Mouse (Mus musculus) forebrain, embryonic 11.5 days (tissue): ENCODE measurements around the gene Olfr287. TPM values are rescaled to one million over a fixed set of nuclear protein-coding genes. Genes with fewer than 3 reads are reported as not detected.

Experiments
- ATAC-seq: fragments of 200-750 bp; cut with Nextera tagmentation; replicated peaks from 2 replicates; pipeline ENCODE4 v1.8.0; 2017; ENCODE audit warnings: moderate TSS enrichment; ENCODE audit not compliant: low FRiP score
- DNase-seq: peaks from one replicate; pipeline ENCODE4 v3.0.0-alpha.2; 2017; ENCODE audit warnings: low spot score
- H3K27ac ChIP-seq: fragments of 300-500 bp; sonication (generic); 2 replicates; pipeline ENCODE4 v1.5.1; 2014; ENCODE audit warnings: low read depth, low read length
- H3K27me3 ChIP-seq: fragments of 300-500 bp; sonication (generic); 2 replicates; pipeline ENCODE4 v1.6.1; 2014; ENCODE audit warnings: mild to moderate bottlenecking, low read length, mixed read lengths; ENCODE audit not compliant: control insufficient read depth, insufficient read depth
- H3K36me3 ChIP-seq: fragments of 300-500 bp; sonication (generic); 2 replicates; pipeline ENCODE4 v1.6.1; 2014; ENCODE audit warnings: mild to moderate bottlenecking, low read length, moderate library complexity, mixed read lengths; ENCODE audit not compliant: control insufficient read depth, insufficient read depth
- H3K4me1 ChIP-seq: fragments of 300-500 bp; sonication (generic); replicated peaks from 2 replicates; pipeline ENCODE4 v1.6.1; 2014; ENCODE audit warnings: low read length, mixed read lengths; ENCODE audit not compliant: control insufficient read depth, insufficient read depth
- H3K4me2 ChIP-seq: fragments of 300-500 bp; sonication (generic); 2 replicates; pipeline ENCODE4 v1.6.1; 2014; ENCODE audit warnings: low read depth, mild to moderate bottlenecking, low read length, moderate library complexity, mixed read lengths; ENCODE audit not compliant: severe bottlenecking
- H3K4me3 ChIP-seq: fragments of 300-500 bp; sonication (generic); 2 replicates; pipeline ENCODE4 v1.5.1; 2014; ENCODE audit warnings: low read depth, low read length
- H3K9ac ChIP-seq: fragments of 300-500 bp; sonication (generic); 2 replicates; pipeline ENCODE4 v1.6.1; 2014; ENCODE audit warnings: low read length
- H3K9me3 ChIP-seq: fragments of 300-500 bp; sonication (generic); 2 replicates; pipeline ENCODE4 v1.6.1; 2016; ENCODE audit warnings: low read length, mixed read lengths; ENCODE audit not compliant: control insufficient read depth
- WGBS: fragments of 180-500 bp; shearing (Covaris S2); extraction: QIAGEN DNeasy Blood & Tissue Kit; methylation state at CpG from one replicate; pipeline ENCODE4 v1.1.7; 2014; 5-methylcytosine and 5-hydroxymethylcytosine counted together
- polyA plus RNA-seq: library from polyadenylated mRNA; unstranded; fragments of >200 nt; fragmentation: Nextera tagmentation; extraction: Ambion mirVana; gene quantifications from 2 replicates; pipeline ENCODE4 v1.2.1, GENCODE M21; 2014

Gene Olfr287
- polyA plus RNA-seq, 1 experiment from 2014 or later, result not detected

- no peak overlapping the region for H3K4me2 ChIP-seq
- WGBS, result 76% methylated on average over 5 of the region's 5 CpGs
- no peak overlapping the region for H3K4me3 ChIP-seq
- no peaks in the 10 kb centered on the region for H3K36me3 ChIP-seq
- no peaks in the 10 kb centered on the region for H3K27me3 ChIP-seq
- H3K9ac ChIP-seq, result no peak overlapping the region
- DNase-seq (no peak), ATAC-seq (no peak)
- H3K27ac ChIP-seq, result no peak overlapping the region
- no peaks in the 10 kb centered on the region for H3K4me1 ChIP-seq
- no peaks in the 10 kb centered on the region for H3K9me3 ChIP-seq
Observed at GRCm38 (mm10) chr15:98214130-98214529, 6.7 kb downstream of the Olfr287 start.

DNA sequence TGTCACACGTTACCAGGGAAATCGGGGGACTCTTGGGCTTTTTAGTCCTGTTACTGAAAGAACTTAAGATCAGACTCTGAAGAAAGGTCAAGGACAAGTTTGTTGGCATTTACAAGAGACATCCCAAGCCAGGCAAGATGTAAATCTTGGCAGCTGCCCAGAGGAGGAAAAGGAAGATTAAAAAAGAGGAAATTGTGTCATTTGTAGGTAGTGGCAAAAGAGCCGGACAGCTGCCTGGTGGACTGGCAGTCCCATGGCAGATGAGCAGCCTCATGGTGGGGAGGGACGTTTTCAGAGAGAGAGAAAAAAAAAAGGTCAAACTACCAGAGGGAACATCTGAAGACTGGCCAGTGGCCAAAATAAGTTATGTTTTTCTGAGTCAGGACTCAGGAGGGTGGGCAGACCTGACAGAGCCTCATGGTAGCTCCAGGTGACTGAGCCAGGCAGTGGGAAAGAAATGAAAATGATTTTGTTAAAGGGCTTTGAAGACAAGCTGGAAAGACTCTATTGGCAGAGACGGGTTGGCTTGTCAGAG is 7.5 kb downstream of the Olfr287 start:
- 86% methylated on average over 5 of the region's 5 CpGs for WGBS
- no peak for ATAC-seq
- no peak overlapping the region for H3K27ac ChIP-seq

DNA sequence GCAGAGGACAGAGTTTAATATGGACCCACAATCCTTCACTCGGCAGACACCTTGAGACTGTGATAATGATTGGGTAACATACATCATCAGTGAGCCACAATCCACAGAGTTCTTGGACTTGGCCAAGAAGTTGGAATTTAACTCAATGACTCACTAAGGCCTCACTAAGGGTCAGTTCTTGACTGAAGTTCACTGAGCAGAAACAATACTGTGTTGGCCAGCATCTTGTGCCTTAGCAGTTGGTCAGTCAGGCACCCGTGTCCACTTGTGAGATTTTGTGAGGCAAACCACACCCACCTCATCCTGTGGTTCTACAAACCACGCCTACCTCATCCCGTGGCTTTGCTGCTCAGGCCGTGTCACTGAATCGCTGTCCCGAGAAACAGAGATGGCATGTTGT is 11.2 kb downstream of the Olfr287 start:
- no peak overlapping the region for H3K4me3 ChIP-seq
- DNase-seq, result no peak
- no peaks in the 10 kb centered on the region for H3K4me1 ChIP-seq
- H3K9ac ChIP-seq, result no peak overlapping the region
- H3K27ac ChIP-seq, result no peak overlapping the region
- H3K27me3 ChIP-seq, result no peaks in the 10 kb centered on the region
- H3K9me3 ChIP-seq, result no peaks in the 10 kb centered on the region
- ATAC-seq, result no peak
- H3K36me3 ChIP-seq, result no peaks in the 10 kb centered on the region
- WGBS, result 82% methylated on average over 7 of the region's 7 CpGs
- no peak overlapping the region for H3K4me2 ChIP-seq

More for the DNA sequence above, 7.5 kb downstream of the Olfr287 start:
- no peaks in the 10 kb centered on the region for H3K36me3 ChIP-seq
- H3K9ac ChIP-seq, result no peak overlapping the region
- H3K4me2 ChIP-seq, result no peak overlapping the region
- no peaks in the 10 kb centered on the region for H3K4me1 ChIP-seq
- H3K4me3 ChIP-seq, result no peak overlapping the region
- DNase-seq, result no peak
- no peaks in the 10 kb centered on the region for H3K27me3 ChIP-seq
- H3K9me3 ChIP-seq, result no peaks in the 10 kb centered on the region

- H3K4me3 ChIP-seq, result no peak within 1 kb of the TSS
- DNase-seq (no peak), ATAC-seq (no peak)
- no peak within 1 kb of the TSS for H3K4me2 ChIP-seq
- H3K27me3 ChIP-seq, result no peaks in the 10 kb centered on the region
- no peak within 1 kb of the TSS for H3K9ac ChIP-seq
- WGBS, result 77% methylated on average over 3 of the region's 3 CpGs
- no peaks in the 10 kb centered on the region for H3K36me3 ChIP-seq
- H3K4me1 ChIP-seq, result no peaks in the 10 kb centered on the region
- H3K27ac ChIP-seq, result no peak within 1 kb of the TSS
- no peaks in the 10 kb centered on the region for H3K9me3 ChIP-seq
Observed at GRCm38 (mm10) chr15:98195442-98195841, 25.4 kb downstream of the Olfr287 start, which contains the start of gene Olfr288. TSS of gene Olfr288 (minus strand) at chr15:98195542.

GRCm38 (mm10) chr15:98184456-98184855 is 36.4 kb downstream of the Olfr287 start:
- Histone ChIP-seq H3K4me1 (peaks cover 4% of the 10 kb centered on the region), H3K9ac (no peak overlapping the region), H3K27ac (no peak overlapping the region), H3K9me3 (no peaks in the 10 kb centered on the region), H3K4me3 (no peak overlapping the region), H3K36me3 (no peaks in the 10 kb centered on the region), H3K4me2 (no peak overlapping the region), H3K27me3 (no peaks in the 10 kb centered on the region; the same call in 1 of the 2 replicates)
- WGBS, result 78% methylated on average over 4 of the region's 4 CpGs
- DNase-seq (no peak), ATAC-seq (no peak)

DNA sequence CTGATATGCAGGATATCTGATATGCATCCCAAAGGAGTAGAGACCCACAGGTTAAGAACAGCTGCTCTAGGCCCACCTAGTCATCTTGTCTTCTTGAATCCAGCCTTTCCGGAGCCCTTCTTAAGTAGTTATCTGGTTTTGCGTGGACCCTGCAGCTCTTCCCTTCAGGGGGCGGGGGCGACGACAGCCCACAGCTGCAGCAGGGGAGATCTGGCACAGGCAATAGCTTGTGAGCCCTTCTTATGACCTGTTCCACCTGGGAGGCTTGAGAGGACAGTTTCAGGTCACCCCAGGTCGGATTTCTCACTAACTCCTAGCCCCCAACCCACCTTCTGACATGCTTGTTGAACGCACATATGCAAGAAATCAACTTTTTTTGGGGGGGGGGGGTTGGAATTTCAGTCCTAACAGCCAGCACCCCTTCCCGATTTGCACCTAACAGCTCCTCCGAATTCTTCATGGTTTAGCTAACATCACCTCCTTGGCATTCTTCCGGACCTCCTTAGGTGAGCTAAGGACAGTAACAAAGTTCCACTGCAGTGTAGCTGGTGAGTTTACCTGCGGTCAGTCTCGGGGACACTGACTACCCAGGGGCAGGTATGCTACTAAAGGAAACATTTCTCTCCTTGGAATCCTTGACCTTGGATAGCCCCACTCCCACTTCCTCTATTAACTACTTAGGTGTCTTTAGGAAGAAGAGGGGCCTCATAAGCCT is 38.8 kb downstream of the Olfr287 start:
- Histone ChIP-seq H3K9ac (no peak overlapping the region), H3K27ac (no peak overlapping the region), H3K36me3 (no peaks in the 10 kb centered on the region), H3K4me1 (peaks cover 4% of the 10 kb centered on the region), H3K9me3 (no peaks in the 10 kb centered on the region), H3K27me3 (no peaks in the 10 kb centered on the region; the same call in 1 of the 2 replicates), H3K4me3 (no peak overlapping the region), H3K4me2 (no peak overlapping the region)
- ATAC-seq (peak; percentile 11; the same call in 1 of the 2 replicates), DNase-seq (peak; percentile 50)
- 71% methylated on average over 12 of the region's 12 CpGs for WGBS

- Histone ChIP-seq H3K4me2 (peak overlapping the region; percentile 73), H3K4me1 (peaks cover 4% of the 10 kb centered on the region), H3K36me3 (no peaks in the 10 kb centered on the region), H3K27ac (no peak overlapping the region; the same call in 1 of the 2 replicates), H3K27me3 (no peaks in the 10 kb centered on the region; the same call in 1 of the 2 replicates), H3K9ac (peak overlapping the region; percentile 56), H3K4me3 (peak overlapping the region; percentile 47), H3K9me3 (no peaks in the 10 kb centered on the region)
- peak; percentile 98 for ATAC-seq
- DNase-seq, result peak; percentile 95
- WGBS, result under 1% methylated on average over 30 of the region's 30 CpGs
Observed at GRCm38 (mm10) chr15:98181132-98181711, 39.6 kb downstream of the Olfr287 start.

DNA sequence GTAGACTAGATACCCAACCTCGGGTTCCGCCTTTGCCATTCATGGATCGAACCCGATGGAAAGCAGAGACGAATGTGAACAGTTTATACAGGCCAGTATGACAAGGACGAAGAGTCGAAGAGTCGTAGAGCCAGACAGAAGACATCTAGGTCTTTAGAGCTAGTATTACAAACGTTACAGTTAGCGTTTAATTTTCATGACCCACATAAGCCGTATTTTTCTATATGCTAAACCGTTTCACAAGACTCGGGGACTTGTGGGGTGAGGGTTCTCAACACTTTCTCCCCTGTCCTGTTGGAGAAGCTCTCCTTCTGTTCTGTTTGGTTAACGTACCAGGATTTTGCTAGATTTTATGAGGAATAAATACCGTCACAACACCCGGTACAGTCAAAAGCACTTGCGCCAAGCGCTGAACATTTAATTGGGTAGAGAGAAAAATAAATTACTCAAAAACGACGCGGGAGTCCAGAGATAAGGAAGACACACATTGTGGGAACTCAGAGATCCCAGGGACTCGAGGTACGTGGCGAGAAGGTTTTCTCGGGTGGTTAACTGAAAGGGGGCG is 40.2 kb downstream of the Olfr287 start:
- DNase-seq (no peak), ATAC-seq (no peak)
- no peaks in the 10 kb centered on the region for H3K36me3 ChIP-seq
- H3K9me3 ChIP-seq, result no peaks in the 10 kb centered on the region
- peak overlapping the region; percentile 73 for H3K4me2 ChIP-seq
- 4% methylated on average over 26 of the region's 26 CpGs for WGBS
- H3K9ac ChIP-seq, result peak overlapping the region; percentile 56
- H3K4me1 ChIP-seq, result peaks cover 4% of the 10 kb centered on the region
- H3K4me3 ChIP-seq, result peak overlapping the region; percentile 47
- H3K27me3 ChIP-seq, result no peaks in the 10 kb centered on the region; the same call in 1 of the 2 replicates
- H3K27ac ChIP-seq, result no peak overlapping the region
